Mouse (Mus musculus) R1 (cell line): Measurements from ENCODE around the gene Hoxd13.

Experiments
- DNase-seq: peaks from one replicate; pipeline ENCODE4 v3.0.0-alpha.2; 2018; ENCODE audit warnings: low read depth, low spot score

The Hoxd13 gene

GRCm38 (mm10) chr2:74661685-74662084 is 6.4 kb upstream of the Hoxd13 start:
- peak; percentile 46 for DNase-seq

GRCm38 (mm10) chr2:74663291-74663925 is 4.7 kb upstream of the Hoxd13 start:
- DNase-seq = peak; percentile 47

GRCm38 (mm10) chr2:74666411-74666810 is 1.7 kb upstream of the Hoxd13 start:
- no peak for DNase-seq

- DNase-seq = peak; percentile 57
Measured at GRCm38 (mm10) chr2:74667191-74667841, 794 bp upstream of the Hoxd13 start.

GRCm38 (mm10) chr2:74668370-74669229 is 490 bp downstream of the Hoxd13 start:
- peak; percentile 56 for DNase-seq

- peak; percentile 39 for DNase-seq
Measured at GRCm38 (mm10) chr2:74669230-74669578, 1.1 kb downstream of the Hoxd13 start.

- peak; percentile 21 for DNase-seq
Measured at GRCm38 (mm10) chr2:74669650-74670235, 1.6 kb downstream of the Hoxd13 start.

- DNase-seq = no peak
Measured at GRCm38 (mm10) chr2:74670632-74671188, 2.6 kb downstream of the Hoxd13 start.

- no peak for DNase-seq
Measured at GRCm38 (mm10) chr2:74671847-74672246, 3.7 kb downstream of the Hoxd13 start.

- DNase-seq = peak; percentile 85
Measured at GRCm38 (mm10) chr2:74672481-74673362, 4.6 kb downstream of the Hoxd13 start.

GRCm38 (mm10) chr2:74673835-74674425 is 5.8 kb downstream of the Hoxd13 start:
- DNase-seq = no peak

GRCm38 (mm10) chr2:74674881-74675665 is 7.0 kb downstream of the Hoxd13 start, which contains the start of gene Hoxd12:
TSS of gene Hoxd12 (plus strand) at chr2:74675013.
- peak; percentile 39 for DNase-seq

GRCm38 (mm10) chr2:74675666-74676282 is 7.7 kb downstream of the Hoxd13 start:
- peak; percentile 26 for DNase-seq

GRCm38 (mm10) chr2:74676376-74677052 is 8.4 kb downstream of the Hoxd13 start:
- DNase-seq = no peak

GRCm38 (mm10) chr2:74677106-74677505 is 9.0 kb downstream of the Hoxd13 start:
- no peak for DNase-seq

GRCm38 (mm10) chr2:74678891-74679595 is 10.9 kb downstream of the Hoxd13 start, which contains the start of gene Hoxd11:
TSS of gene Hoxd11 (plus strand) at chr2:74679557.
- peak; percentile 41 for DNase-seq

- peak; percentile 60 for DNase-seq
Measured at GRCm38 (mm10) chr2:74679596-74679971, 11.5 kb downstream of the Hoxd13 start.

- DNase-seq = peak; percentile 57
Measured at GRCm38 (mm10) chr2:74679980-74680379, 11.9 kb downstream of the Hoxd13 start.
